In genomic region chr5:125223961-125224360, GRCm38 (mm10) we compare ENCODE assay signal across 14 mouse cellular contexts.
"Had no signal": no experiment of that assay in that cellular context is flagged by ENCODE, and none has a peak within 500 bp of the region (broad histone marks: within the 10 kb centered on the region; RNA-seq: fewer than 3 reads in every experiment).

No protein-coding gene starts in this region.

- DNase-seq: liver, postnatal 0 days; lung, adult 2 months; lung, postnatal 14 days; lung, postnatal 36 days; right cerebral cortex, postnatal 14 days; thymus, adult 18-20 months; thymus, postnatal 14 days; thymus, postnatal 36 days had no signal

- H3K9ac ChIP-seq: liver, postnatal 0 days; lung, embryonic 15.5 days; midbrain, embryonic 12.5 days; neural tube, embryonic 12.5 days had no signal

- H3K27me3 ChIP-seq: lung, embryonic 15.5 days; midbrain, embryonic 12.5 days; neural tube, embryonic 12.5 days had no signal

- ATAC-seq: liver, postnatal 0 days; lung, postnatal 0 days had no signal

- H3K36me3 ChIP-seq: lung, embryonic 15.5 days; midbrain, embryonic 12.5 days; neural tube, embryonic 12.5 days had no signal

- H3K4me3 ChIP-seq: lung, embryonic 15.5 days; megakaryocyte, embryonic 14.5 days; midbrain, embryonic 12.5 days; neural tube, embryonic 12.5 days had no signal

- H3K27ac ChIP-seq: lung, embryonic 15.5 days; macrophage; midbrain, embryonic 12.5 days; neural tube, embryonic 12.5 days had no signal

- H3K9me3 ChIP-seq: lung, embryonic 15.5 days; neural tube, embryonic 12.5 days had no signal

- H3K4me2 ChIP-seq: lung, embryonic 15.5 days; midbrain, embryonic 12.5 days; neural tube, embryonic 12.5 days had no signal
